Mouse (Mus musculus) heart, postnatal 14 days (tissue): ENCODE results near the gene Syt2. TPM values are rescaled to one million over a fixed set of nuclear protein-coding genes. Genes with fewer than 3 reads are reported as not detected.

Source experiments
- DNase-seq, 2 experiments: peaks; one replicate each; pipeline ENCODE4 v3.0.0; 2021 to 2022
- intact Hi-C: fragments of 180-260 bp; cut with DNase I; formaldehyde crosslinking; loops from one replicate; pipeline ENCODE4 v1.15.1; 2025
- microRNA-seq, 2 experiments: library from miRNA; unstranded; fragments of <30 nt; microRNA quantifications; one replicate each; pipeline ENCODE4 v1.2.0; 2021 to 2022
- total RNA-seq, 2 experiments: library from RNA; stranded (reverse); gene quantifications; 2 replicates each; pipeline ENCODE4 v1.2.3; 2021

Syt2 gene
- total RNA-seq, 2 experiments from 2014 or later = not detected

DNA sequence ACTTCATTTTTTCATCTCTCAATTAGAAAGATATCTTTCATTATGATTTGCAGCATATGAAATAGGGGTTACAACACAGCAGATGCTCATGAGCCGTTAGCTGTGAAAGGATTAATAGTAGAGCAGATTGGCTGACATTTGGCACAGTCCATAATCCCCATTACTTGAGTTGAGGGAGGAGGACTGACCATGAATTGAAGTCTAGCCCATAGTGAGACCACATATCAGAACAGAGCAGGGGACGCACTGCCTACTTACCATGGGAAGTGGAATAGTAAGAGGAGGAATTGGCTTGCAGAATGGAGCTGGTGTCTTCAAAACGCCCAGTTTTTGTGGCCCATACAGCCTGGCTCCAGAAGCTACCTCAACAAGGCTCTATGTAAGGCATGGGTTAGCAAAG, 150.1 kb downstream of the Syt2 start:
- DNase-seq = no peak
- intact Hi-C loops = no loop called here

GRCm38 (mm10) chr1:134801758-134802157, 155.3 kb downstream of the Syt2 start:
- intact Hi-C loops = loop anchor here (5.0 kb wide), 1 partner anchor 39 kb away; no protein-coding TSS in a partner anchor
- no peak for DNase-seq

- intact Hi-C loops = loop anchor here (5.0 kb wide), 1 partner anchor 41 kb away; no protein-coding TSS in a partner anchor
- DNase-seq = peak; percentile 54 to 83
These were observed 157.0 kb downstream of the Syt2 start for GRCm38 (mm10) chr1:134803286-134804117.

- intact Hi-C loops = loop anchor here (5.0 kb wide), 1 partner anchor 42 kb away; no protein-coding TSS in a partner anchor
- DNase-seq = peak in 1 of 2 experiments; percentile 40
These were observed 157.9 kb downstream of the Syt2 start for GRCm38 (mm10) chr1:134804373-134804772.

DNA sequence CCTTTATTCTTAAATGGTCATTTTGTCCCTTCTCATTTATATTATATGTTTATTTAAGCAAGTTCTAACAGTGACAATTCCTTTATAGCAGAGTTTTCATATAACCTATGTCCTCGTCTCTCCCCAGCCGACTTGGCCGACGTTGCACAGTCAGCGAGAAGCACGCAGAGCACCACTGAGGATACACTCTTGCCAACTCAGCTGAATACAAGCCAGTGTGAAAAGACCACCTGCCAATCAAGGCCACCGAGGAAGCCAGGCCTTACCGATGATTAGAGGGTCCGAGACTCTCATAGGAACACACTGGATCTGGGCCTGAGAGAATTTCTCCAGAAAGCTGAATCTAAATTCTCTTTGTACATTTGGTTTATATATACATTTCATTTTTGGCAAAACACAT, 159.0 kb downstream of the Syt2 start:
- intact Hi-C loops = no loop called here
- DNase-seq = no peak

Small RNA genes within 50 kb of the gene (microRNA-seq; reads per million reads assigned to microRNA genes)
- 0 reads per million in 2 experiments for gene Gm22232

Other genes starting within 250 kb of the Syt2 start
- gene Cyb5r1, start 241.1 kb upstream of the Syt2 start, total RNA-seq = 10 to 100 TPM; 26.0 to 28.4 TPM
- 100 to 1,000 TPM; 137 to 142 TPM for gene Adipor1, start 231.3 kb upstream of the Syt2 start, total RNA-seq
- 10 to 100 TPM; 18.1 to 19.9 TPM for gene Klhl12, start 191.1 kb upstream of the Syt2 start, total RNA-seq
- gene Rabif, start 152.0 kb upstream of the Syt2 start, total RNA-seq = 10 to 100 TPM; 10.4 to 10.6 TPM
- not detected for gene Mgat4e, start 97.0 kb upstream of the Syt2 start, total RNA-seq
- gene Kdm5b, start 86.5 kb upstream of the Syt2 start, total RNA-seq = 10 to 100 TPM; 25.5 to 25.8 TPM